Mouse (Mus musculus) retina, adult 2 months (tissue): ENCODE measurements around the gene Catsperd.
A peak's percentile ranks its signal among the peaks of the same experiment; 100 is the strongest.
"Not testable (repeated sequence)": the region's sequence is repeated elsewhere in the genome, so short reads cannot be mapped to it uniquely, and the experiment has no call there.

ENCODE experiments used
- DNase-seq: peaks from one replicate; pipeline ENCODE4 v3.0.0-alpha.2; 2012; ENCODE audit warnings: low read depth, low spot score

Catsperd gene

DNA sequence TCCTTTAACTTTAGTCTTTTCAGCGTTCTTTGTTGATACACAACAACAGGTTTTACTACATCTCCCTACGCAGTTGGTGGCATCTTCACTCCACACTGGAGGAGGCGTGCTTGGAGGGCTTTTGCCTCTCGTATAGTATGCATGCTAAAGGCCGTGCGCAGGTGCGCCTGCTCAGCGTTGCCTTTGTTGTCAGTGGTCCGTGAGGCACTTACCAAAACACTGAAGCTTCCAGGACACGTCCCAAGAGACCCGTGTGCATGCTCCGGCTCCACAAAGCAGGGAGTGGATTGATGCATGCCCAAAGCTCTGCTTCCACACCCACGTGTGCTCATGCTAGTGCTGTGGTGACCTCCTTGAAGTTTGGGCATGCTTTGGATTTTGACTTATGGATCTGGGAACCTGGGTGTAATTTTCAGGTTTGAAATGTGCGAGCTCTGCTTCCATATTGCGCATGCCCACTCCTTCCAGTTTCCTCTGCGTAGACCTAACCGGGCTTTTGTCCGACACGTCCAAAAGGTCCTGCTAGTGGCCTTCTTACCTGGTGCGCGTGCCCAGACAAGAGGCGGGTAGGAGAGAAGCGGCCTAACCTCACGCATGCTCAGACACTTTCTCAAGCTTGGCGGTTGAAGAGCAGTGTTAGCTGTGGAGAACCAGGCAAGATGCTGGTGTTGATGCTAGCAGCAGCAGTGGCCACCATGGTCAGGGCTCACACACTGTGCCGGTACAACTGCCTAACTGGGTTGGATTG lies at the start of gene Catsperd:
Catsperd (plus strand) TSS at position 614 of the 748 bp plus-strand sequence.
- no peak for DNase-seq

DNA sequence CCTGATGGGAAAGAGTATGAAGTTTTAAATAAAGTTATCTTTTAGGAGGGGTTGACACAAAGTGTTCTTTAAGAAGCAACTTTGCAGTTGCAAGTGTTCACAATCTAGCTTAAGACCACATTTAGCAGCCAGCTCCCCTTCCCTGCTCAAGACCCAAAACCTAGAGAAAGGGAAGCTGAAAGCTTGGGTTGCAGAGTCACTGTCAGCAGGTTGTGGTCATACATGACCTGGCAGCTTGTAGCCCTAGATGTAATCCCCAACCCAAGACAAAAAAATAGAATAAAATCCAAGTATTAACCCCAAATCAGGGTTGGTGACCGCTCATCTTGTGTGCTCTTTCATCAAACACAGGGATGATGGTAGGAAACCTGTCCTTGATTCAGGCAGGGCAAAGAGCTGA lies 44.9 kb upstream of the Catsperd start:
- no peak for DNase-seq

DNA sequence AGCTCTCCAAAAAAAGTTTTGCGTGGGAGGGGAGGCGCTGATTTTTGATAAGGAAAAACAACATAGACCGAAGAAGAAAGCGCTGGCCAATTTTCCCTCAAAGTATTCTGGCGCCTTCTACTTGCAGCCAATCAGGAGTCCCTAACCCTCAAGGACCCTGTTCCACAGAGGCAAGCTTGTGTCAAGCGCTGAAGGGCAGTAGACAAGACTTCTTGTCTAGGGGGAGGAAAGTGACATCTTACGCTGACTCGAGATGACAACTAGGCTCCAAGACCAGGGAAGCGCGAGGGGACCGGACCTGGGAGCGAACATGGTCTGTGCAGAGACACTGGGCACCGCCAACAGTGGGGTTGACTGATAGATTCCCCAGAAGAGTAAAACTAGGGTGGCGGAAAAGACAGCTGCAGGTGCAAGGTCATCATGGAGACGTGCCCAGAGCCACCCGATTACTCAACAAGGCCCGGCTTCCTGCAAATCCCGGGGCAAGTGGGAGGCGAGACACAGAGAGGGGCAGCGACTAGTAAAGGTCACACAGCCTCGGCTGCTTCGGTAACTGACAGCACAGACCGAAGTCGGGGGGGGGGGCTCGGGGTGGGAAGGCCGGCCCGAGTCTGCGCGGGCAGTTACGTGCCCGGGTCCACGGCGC lies 44.2 kb upstream of the Catsperd start:
- DNase-seq: no peak

DNA sequence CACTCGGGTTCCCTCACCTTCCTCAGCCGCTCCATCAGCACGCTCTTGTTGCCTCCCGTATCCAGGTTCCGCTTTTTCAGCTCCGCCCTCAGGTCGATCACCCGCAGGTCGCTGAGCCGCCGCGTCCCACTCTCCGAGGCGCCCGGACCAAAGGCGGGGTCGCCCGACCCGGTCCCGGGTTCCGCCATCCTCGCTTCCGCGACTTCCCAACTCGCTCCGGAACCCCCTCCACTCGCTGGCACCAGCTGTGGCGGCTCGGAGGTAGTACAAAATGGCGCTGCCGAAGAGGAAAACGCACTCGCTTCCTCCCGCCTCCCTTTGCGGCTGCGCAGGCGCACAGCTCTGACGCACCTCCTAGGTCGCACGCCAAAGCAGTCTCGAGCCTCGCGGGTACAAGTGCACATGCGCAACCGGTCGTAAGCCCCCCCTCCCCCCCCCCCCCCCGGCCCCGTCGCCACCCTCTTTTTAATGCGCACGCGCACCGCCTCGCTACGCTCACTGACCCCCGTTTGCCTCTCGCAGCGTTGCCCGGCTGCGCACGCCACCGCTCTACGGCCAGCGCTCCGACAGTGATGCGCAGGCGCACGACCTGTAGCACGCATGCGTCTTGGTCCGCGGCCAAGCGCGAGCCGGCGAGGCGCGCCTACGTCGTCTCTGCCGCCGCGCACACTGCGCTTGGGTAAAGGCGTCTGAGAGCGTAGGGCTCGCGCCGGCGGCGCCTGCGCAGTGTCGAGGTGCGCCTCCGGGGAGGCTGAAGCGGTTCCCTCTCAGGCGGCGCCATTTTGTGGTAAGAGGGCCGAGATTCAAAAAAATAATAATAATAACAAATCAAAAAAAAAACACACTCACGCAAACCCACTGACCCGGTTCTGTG lies 43.4 kb upstream of the Catsperd start, which contains the start of the genes Safb2 and Safb:
Safb2 (minus strand) TSS at position 329 of the 874 bp plus-strand sequence.
Safb (plus strand) TSS at position 569 of the 874 bp plus-strand sequence.
- DNase-seq: peak; percentile 97

DNA sequence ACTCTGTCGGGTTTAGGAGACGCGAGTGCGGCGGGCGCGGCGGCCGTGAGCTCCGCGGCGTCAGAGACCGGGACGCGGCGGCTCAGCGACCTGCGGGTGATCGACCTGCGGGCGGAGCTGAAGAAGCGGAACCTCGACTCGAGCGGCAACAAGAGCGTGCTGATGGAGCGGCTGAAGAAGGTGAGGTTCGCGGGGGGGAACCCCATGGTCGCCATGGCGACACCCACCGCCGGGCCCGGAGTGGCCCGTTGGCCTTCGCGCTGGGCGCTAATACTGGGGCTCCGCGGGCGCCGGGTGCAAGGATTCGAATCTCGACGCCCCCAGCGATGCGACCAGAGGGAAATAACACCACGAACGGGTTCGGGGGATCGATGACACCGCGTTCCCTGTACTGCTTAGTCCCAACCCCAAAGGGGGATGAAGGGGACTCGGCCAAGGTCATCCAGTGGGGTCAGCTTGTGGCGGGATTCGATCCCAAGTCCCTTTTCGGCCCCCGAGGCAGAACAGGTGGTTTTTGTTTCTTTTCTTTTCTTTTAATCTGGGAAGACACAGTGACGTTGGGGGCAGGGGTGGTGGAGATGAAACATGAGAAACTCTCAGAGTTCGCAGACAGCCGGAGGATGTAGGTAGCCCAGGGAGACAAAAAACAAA lies 42.6 kb upstream of the Catsperd start:
- DNase-seq: no peak

DNA sequence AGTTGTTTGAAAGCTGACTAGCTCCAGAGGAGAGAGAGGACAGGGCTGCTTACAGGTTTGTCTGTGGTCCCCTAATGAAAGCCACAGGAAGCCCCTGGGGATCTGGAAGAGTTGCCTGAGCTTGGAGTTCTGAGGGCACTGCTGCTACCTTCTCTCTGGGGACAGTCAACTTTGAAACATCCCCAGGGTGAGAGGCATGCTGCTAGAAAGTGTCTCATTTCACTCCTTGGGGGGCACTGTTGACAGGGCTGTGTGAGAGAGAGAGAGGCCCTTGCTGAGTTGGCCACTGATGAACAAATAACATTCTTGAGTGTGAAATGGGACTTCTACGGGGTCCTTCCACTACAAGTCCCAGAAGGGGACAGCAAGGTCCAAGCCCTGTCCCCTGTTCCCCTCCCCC lies 40.2 kb upstream of the Catsperd start:
- no peak for DNase-seq

DNA sequence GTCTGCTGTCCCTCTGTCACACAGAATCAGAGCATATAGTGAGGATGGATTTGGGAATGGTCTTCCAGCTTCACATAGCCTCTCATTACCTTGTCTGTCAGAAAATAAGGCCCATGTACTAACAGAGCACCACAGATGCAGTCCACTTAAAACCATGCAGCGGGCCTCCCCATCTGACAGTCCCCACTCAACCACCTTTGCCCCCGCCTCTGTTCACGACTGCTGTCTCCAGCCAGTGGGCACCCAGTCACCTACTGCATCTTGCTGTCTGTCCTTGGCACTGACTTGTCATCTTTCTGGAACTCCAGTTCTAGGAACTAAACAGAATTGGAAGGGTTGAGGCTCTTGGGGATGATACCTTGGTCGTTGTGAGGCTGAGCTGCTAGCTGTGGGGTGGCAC lies 39.0 kb upstream of the Catsperd start:
- no peak for DNase-seq

DNA sequence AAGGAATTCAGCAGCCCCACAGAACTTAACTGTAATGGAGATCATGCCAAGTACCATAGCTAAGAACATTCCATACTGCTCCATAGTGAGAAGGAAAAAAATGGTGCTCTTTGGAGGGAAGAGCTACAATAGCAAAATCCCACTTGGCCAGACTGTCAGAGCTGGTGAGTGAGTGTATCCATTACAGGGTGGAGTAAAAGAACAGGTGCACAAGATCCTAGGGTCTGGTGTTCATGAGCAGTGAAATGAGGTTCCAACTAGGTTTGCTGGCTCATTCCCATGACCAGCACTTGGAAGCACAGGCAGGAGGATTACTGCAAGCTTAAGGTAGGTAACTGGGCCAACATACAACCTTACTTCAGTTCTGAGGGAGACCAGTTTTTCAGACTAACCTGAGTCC lies 35.4 kb upstream of the Catsperd start:
- DNase-seq: no peak

DNA sequence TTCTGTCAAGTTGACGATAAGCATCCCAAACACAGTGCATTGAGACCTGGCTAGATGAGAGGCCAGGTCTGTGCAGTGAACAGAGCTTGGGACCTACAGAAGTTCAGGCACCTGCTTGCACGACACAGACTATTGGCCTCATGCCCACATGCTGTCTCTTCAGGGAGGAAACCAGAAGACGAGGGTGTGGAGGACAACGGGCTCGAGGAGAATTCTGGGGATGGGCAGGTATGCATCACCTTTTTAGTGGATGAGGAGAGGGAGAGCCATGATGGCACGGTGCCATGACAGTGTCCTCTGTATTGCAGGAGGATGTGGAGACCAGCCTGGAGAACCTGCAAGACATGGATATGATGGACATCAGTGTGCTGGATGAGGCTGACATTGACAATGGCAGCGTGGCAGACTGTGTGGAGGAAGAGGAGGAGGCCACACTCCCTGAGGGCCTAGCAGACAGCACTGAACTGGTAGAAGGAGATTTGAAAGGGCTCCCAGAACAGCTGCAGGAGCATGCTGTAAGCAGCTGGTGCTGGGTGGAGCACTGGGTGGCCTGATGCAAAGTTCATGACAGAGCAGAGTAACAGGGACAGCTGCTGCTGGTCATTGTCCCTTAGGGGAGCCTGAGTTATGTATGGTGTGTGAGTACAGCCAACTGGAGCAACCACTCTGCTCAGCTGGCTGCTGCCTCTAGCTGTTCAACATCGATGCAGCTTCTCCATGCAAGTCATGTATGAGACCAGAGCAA lies 34.2 kb upstream of the Catsperd start:
- no peak for DNase-seq

DNA sequence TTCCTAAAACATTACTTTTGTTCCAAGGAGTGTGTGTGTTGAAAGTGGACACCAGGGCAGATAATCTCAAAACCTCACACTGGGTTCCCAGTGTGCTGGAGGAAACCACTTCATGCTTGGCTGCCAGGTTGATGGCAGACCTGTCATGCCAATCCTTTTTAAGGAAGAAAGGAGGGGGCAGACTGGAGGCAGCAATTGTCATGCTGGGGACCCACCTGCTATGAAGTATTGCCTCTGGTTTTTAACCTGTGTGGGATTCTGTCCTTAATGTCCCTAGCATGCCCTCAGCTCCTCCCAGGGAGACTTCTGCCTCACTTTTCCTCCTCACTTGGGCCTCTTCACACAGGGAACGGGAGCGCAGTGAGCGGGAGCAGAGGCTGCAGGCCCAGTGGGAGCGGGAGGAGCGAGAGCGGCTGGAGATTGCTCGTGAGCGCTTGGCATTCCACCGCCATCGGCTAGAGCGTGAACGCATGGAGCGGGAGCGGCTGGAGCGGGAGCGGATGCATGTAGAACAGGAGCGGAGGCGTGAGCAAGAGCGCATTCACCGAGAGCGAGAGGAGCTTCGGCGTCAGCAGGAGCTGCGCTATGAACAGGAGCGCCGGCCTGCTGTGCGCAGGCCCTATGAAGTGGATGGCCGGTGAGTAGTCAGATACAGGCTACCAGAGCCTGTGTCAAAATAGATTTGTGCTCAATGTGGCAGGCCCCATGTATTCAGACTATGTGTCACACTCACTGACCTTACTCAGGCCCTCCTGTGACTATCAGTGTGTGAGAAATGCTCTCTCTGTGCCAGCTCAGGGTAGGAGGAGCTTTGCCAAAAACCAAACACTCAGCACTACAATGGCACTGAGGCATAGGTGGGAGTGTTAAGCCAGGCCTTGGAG lies 24.5 kb upstream of the Catsperd start:
- DNase-seq: no peak

DNA sequence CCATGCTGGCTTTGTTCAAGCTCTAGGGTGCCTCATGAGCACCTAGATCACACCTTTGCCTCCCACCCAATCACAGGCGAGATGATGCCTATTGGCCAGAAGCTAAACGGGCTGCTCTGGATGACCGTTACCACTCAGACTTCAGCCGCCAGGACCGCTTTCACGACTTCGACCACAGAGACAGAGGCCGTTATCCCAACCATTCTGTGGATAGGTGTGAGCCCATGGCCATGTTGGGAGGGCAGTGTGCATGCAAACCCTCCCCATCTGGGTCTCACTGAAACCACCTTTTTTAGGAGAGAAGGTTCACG lies 23.9 kb upstream of the Catsperd start:
- no peak for DNase-seq

DNA sequence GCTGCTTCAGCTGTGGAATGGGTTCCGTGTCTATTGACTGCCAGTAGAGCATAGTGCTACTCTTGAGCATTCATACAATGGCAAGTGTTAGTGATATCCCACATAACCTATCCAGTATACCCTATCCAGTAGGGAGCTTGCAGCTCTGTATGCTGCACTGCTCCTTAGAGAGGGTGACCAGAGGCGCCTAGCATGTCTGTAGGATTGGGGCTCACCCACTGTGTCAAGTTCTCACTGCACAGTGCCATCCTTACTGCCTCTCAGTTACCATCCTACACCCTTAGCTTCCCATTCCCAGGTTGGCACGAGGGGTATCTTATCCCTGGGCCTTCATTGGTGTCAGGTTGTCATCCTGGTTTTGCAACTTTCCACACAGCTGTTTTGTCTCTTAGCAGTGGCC lies 23.5 kb upstream of the Catsperd start:
- DNase-seq: no peak

DNA sequence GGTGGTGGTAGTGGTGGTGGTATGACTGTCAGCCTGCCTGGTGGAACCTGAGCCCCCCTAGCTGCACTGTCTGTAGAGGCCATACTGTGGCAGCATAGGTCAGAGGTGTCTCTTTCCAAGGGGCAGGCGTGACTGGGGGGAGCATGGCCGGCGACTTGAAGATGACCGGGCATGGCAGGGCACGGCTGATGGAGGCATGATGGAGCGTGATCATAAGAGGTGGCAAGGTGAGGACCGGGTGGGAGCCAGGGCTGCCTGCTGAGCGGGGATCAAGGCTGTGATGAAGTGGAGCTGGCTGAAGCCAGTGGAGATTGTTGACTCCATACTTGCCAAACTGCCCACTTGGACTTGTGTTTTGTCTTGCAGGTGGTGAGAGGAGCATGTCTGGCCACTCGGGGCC lies 22.5 kb upstream of the Catsperd start:
- DNase-seq: no peak

DNA sequence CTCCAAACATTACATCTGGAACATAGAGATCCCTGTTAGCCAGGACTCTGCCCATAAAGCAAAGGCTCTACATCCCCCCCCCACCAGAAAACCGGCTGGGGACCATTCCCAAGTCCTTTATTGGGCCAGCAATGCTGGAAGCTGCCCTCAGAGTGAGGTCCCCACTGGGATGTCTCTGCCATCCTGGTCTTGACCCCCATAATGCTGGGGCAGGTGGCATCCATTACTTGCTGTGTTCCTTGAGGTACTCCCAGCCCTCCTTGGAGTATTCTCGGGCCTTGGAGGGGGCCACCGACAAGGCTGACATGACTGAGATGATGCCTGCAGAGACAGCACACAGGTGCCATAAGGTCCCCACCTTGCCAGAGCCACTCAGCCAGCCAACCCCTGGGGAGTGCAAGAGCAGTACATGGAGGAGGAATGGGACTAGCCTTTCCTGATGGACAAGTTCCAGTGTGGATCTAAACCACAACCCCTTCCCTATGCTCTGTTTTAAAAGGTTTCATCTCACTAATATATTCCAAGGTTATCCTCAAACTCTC lies 20.4 kb upstream of the Catsperd start:
- no peak for DNase-seq

DNA sequence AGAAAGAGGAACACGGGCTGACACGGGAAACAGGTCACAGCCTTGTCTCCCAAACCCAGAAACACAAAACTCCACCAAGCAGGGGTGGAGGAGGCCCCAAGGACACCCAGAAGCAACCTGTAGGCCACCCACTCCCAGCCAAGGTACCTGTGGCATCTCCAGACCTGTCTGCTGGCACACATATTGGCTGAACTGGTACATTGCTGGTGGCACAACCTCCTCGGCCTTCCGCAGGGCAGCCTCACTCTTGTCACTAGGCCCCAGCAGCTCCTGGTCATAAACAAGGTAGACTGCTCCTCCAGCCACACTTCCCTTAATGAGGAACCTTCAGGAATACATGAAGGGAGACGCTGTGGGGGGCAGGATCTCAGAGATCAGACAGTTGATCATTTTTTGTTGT lies 19.2 kb upstream of the Catsperd start:
- DNase-seq: no peak

DNA sequence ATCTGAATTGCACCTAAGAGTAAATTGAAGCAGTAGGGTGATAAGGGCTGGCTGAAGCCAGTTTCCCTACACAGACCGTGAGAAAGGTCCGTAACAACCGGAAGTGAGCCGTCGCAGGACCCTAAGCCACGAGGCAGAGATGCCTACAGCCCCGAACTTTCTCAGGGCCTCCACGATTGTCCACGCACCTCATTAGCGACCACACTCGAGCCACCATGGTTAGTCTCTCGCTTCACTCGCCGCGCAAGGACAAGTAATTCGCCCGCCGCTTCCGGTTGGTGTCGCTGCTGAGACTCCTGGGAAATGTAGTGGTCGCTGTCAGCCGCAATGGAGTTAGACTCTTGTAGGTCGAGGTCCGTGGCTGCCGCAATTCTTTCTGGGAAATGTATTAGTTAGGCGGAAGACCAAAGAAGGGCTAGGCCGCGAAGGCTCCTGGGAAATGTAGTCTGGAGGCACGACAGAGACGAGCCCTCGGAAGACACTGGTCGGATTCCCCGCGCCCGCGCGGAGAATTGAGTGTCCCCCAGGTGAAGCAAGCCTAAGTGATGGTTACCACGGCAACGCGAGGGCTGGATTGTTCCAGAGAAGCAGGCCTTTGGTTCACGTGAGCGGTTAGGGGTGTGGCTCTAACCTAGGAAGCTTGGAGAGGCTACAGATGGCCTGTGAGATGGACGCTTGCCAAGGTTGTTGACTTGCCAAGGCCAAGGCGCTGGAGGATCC lies 18.3 kb upstream of the Catsperd start, which contains the start of gene 2410015M20Rik:
2410015M20Rik (minus strand) TSS at position 320 of the 720 bp plus-strand sequence.
- DNase-seq: peak; percentile 92

DNA sequence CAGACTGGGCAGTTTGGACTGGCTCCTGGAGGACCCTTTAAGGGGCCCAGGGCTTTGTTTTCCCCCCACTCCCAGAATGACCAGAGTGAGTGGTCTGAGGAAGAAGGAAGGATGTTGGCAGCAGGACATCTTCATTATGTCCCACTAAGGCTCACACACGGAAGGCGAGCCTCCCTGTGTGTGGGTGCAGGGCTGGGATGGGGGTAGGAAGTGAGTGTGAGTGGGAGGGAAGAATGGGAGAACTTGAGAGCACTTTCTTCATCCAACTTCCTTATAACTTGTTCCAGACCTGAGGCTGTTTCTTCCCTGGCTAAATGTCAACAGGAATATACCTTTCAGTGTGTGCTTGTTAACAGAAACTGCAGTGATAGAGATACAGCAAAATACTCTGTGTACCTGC lies 16.6 kb upstream of the Catsperd start:
- DNase-seq: no peak

DNA sequence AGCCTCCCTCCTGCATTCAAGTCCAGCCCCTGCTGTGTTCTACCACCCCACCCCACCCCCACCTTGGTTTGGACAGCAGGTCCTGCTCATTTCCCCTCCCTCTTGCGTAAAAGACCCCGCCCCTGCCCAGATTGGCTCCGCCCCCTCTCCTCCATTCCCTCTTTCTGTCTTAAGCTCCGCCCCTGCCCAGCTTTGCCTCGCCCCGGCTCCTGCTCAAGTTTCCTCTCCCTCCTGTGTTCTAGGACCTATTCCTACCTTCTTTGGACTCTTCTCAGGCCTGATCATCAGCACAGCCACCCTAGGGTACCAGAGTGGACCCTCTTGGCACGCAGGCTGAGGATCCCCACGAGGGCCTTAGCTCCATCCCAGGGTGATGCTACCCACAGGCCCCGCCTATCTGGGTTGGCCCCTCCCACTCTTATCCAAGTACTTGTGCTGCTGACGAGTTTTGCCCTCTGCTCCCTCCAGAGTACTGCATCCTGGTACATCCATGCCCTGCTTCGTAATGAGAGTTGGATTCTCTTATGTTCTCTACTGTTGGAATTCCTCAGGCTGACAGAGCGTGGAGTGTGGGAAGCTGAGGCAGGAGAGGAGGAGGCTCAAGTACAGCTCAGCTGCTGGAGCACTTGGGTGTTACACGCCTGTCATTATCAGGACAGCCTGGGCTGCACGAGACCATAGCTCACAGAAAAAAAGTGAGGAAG lies 15.9 kb upstream of the Catsperd start:
- no peak for DNase-seq

DNA sequence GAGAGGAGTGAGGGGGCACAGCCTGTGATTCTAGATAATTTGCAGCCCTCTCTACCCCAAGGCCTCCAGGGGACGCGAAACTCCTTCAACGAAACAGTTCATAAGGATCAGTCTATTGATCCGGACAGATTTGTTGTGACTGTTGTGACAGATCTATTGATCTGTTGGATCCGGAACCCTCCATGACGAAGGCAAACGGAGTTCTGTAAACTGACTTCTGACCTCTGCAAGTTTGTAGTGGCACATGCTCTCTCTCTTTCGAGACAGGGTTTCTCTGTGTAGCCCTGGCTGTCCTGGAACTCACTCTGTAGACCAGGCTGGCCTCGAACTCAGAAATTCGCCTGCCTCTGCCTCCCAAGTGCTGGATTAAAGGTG lies 15.4 kb upstream of the Catsperd start:
- DNase-seq: not testable (repeated sequence)
